ENCODE assay signal across 11 mouse cellular contexts in genomic region chr6:93218015-93218593, GRCm38 (mm10).
DNase-seq lines count a peak whose midpoint lies in the region; ATAC-seq and TF ChIP-seq lines count a peak whose summit lies in the region.
"Had no signal": no experiment of that assay in that cellular context is flagged by ENCODE, and none has a peak within 500 bp of the region (broad histone marks: within the 10 kb centered on the region; RNA-seq: fewer than 3 reads in every experiment).

No protein-coding gene starts in this region.

- H3K4me2 ChIP-seq in forebrain, postnatal 0 days (ENCODE audit: low read depth): no peak overlapping the region
- H3K4me2 ChIP-seq in forebrain, embryonic 13.5 days: no peak overlapping the region
- no peak overlapping the region for H3K4me2 ChIP-seq in heart, embryonic 15.5 days
- H3K4me2 ChIP-seq: intestine, embryonic 15.5 days; midbrain, embryonic 12.5 days had no signal

- no peak overlapping the region for H3K27ac ChIP-seq in forebrain, postnatal 0 days (ENCODE audit: low read depth, low read length)
- H3K27ac ChIP-seq in forebrain, embryonic 13.5 days: no peak overlapping the region
- peak overlapping the region; percentile 47 for H3K27ac ChIP-seq in heart, embryonic 15.5 days
- H3K27ac ChIP-seq: intestine, embryonic 15.5 days; midbrain, embryonic 12.5 days had no signal

- H3K9ac ChIP-seq in forebrain, postnatal 0 days: no peak overlapping the region
- no peak overlapping the region for H3K9ac ChIP-seq in forebrain, embryonic 13.5 days
- no peak overlapping the region for H3K9ac ChIP-seq in heart, embryonic 15.5 days
- H3K9ac ChIP-seq: intestine, embryonic 15.5 days; midbrain, embryonic 12.5 days had no signal

- no peak for TF ChIP-seq CTCF in forebrain, postnatal 0 days (IDR thresholded peaks at IDR 0.05; ENCODE audit: low read depth)

- H3K36me3 ChIP-seq in forebrain, postnatal 0 days (ENCODE audit: insufficient read depth): no peaks in the 10 kb centered on the region
- no peaks in the 10 kb centered on the region for H3K36me3 ChIP-seq in forebrain, embryonic 13.5 days (ENCODE audit: poor library complexity, severe bottlenecking)
- no peaks in the 10 kb centered on the region for H3K36me3 ChIP-seq in heart, embryonic 15.5 days
- H3K36me3 ChIP-seq: intestine, embryonic 15.5 days; midbrain, embryonic 12.5 days had no signal

- no peaks in the 10 kb centered on the region for H3K9me3 ChIP-seq in forebrain, postnatal 0 days (ENCODE audit: low read length)
- H3K9me3 ChIP-seq in forebrain, embryonic 13.5 days (replicated peaks): no peaks in the 10 kb centered on the region
- H3K9me3 ChIP-seq in heart, embryonic 15.5 days (replicated peaks): no peaks in the 10 kb centered on the region
- H3K9me3 ChIP-seq: intestine, embryonic 15.5 days; midbrain, embryonic 12.5 days had no signal

- peak; percentile 22 for DNase-seq in forebrain, postnatal 0 days
- DNase-seq in layer of hippocampus, adult 9-11 months: peak; percentile 20
- no peak for DNase-seq in layer of hippocampus, postnatal 25 days (ENCODE audit: extremely low spot score in 1 of 2, low spot score in 1 of 2)
- peak; percentile 40 for DNase-seq in right cerebral cortex, postnatal 25 days
- no peak for DNase-seq in cerebellum, adult 8-10 months
- DNase-seq: B cell, adult 2 months had no signal

- no peak for ATAC-seq in forebrain, postnatal 0 days
- no peak for ATAC-seq in forebrain, embryonic 13.5 days
- ATAC-seq in heart, embryonic 15.5 days (replicated peaks; ENCODE audit: insufficient number of reproducible peaks, insufficient read depth, low FRiP score, low read depth): no peak
- no peak for ATAC-seq in erythroid progenitor cell, adult 5-6 weeks (replicated peaks; ENCODE audit: low FRiP score, poor library complexity, severe bottlenecking)
- ATAC-seq: intestine, embryonic 15.5 days had no signal

- WGBS in forebrain, postnatal 0 days: 71% methylated on average over 4 of the region's 4 CpGs
- 81% methylated on average over 4 of the region's 4 CpGs for WGBS in forebrain, embryonic 13.5 days
- WGBS in heart, embryonic 15.5 days: 54% methylated on average over 4 of the region's 4 CpGs

- no peaks in the 10 kb centered on the region for H3K27me3 ChIP-seq in forebrain, postnatal 0 days (ENCODE audit: insufficient read depth, low read length)
- H3K27me3 ChIP-seq in forebrain, embryonic 13.5 days: no peaks in the 10 kb centered on the region
- no peaks in the 10 kb centered on the region for H3K27me3 ChIP-seq in heart, embryonic 15.5 days
- H3K27me3 ChIP-seq: intestine, embryonic 15.5 days had no signal

- no peak overlapping the region for H3K4me3 ChIP-seq in forebrain, postnatal 0 days (ENCODE audit: low read depth, low read length)
- no peak overlapping the region for H3K4me3 ChIP-seq in forebrain, embryonic 13.5 days
- no peak overlapping the region for H3K4me3 ChIP-seq in heart, embryonic 15.5 days
- H3K4me3 ChIP-seq: intestine, embryonic 15.5 days; midbrain, embryonic 12.5 days had no signal

- 0 out of 2 replicates have a peak, but pooled peaks cover 2% of the 10 kb centered on the region for H3K4me1 ChIP-seq in forebrain, postnatal 0 days (ENCODE audit: insufficient read depth)
- H3K4me1 ChIP-seq in forebrain, embryonic 13.5 days: peaks cover 7% of the 10 kb centered on the region; the same call in 1 of the 2 replicates
- peaks cover 13% of the 10 kb centered on the region for H3K4me1 ChIP-seq in heart, embryonic 15.5 days (replicated peaks)
- H3K4me1 ChIP-seq: intestine, embryonic 15.5 days had no signal

Comparison
In these comparisons a context has a peak if more than half of its experiments do, and no peak if none do; other contexts are left out.
1. DNase-seq: peak in forebrain, postnatal 0 days (single experiment), layer of hippocampus, adult 9-11 months (single experiment) and right cerebral cortex, postnatal 25 days (single experiment); none in layer of hippocampus, postnatal 25 days (0 of 2) and cerebellum, adult 8-10 months (single experiment).